Mouse (Mus musculus): ENCODE data around the gene Gpam. TPM values are rescaled to one million over a fixed set of nuclear protein-coding genes. Genes with fewer than 3 reads are reported as not detected.

Gene Gpam
- total and polyA plus RNA-seq, 3 experiments, result 8.8 to 12.5 (median 12.3) TPM

DNA sequence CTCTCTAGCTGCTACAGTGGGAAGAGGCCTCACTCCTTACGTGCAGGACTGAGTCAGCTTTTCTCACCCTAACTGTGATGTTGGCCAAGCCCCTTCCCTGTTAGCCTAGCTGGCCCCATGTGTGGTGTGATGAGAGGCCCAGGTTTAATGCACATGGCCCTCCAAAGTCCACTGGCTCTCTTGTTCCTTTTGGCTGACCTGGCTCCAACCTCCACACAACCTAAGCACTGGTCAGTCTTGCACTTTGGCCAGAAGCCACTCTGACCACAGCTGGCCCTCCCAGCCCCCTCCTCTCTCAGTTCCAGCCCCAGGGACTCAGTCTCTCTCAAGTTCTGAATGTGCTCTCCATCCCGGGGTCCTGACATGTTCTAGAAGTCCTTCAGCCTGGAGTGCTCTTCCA, 18.1 kb upstream of the Gpam start:
- H3K79me2 ChIP-seq (replicated peaks; ENCODE audit: control insufficient read depth, extremely low read depth, insufficient read depth, poor library complexity, severe bottlenecking), result no peaks in the 10 kb centered on the region
- no peak overlapping the region for H3K9ac ChIP-seq (ENCODE audit: insufficient read depth, low read depth)
- in situ Hi-C loops (cut with MboI; ENCODE audit: low pct_ligation_motif_present, low pct_unique_long_range_greater_than_20kb, low sequenced_read_pairs) (no loop called here), dilution Hi-C loops (cut with MboI; ENCODE audit: extremely low pct_ligation_motif_present, extremely low pct_unique_long_range_greater_than_20kb, low sequenced_read_pairs) (no loop called here)
- H3K4me2 ChIP-seq (ENCODE audit: insufficient read depth, low read depth, poor library complexity, severe bottlenecking), result no peak overlapping the region
- no peaks in the 10 kb centered on the region for H3K27me3 ChIP-seq (replicated peaks)
- no peak overlapping the region for H3K4me3 ChIP-seq (replicated peaks in 1 of 3; ENCODE audit: low read depth in 2 of 3, low read length in 2 of 3, poor library complexity in 1 of 3)
- no peak for DNase-seq (ENCODE audit: extremely low read depth)
- H3K4me1 ChIP-seq (ENCODE audit: control insufficient read depth in 1 of 2, insufficient read depth in 2 of 2), result peaks cover 0 to 23% of the 10 kb centered on the region in 2 experiments; a peak in 2 of 4 replicates
- H3K9me3 ChIP-seq (replicated peaks; ENCODE audit: low read length), result peaks cover 3% of the 10 kb centered on the region
- H3K27ac ChIP-seq (ENCODE audit: insufficient read depth, low read depth), result no peak overlapping the region
- TF ChIP-seq USF2 (conservative IDR thresholded peaks at IDR 0.05; ENCODE audit: low read depth, low read length), result no peak
- TF ChIP-seq UBTF (IDR thresholded peaks at IDR 0.05; ENCODE audit: low read depth, low read length), result no peak
- TF ChIP-seq MXI1 (IDR thresholded peaks at IDR 0.05; ENCODE audit: low read depth, low read length), result no peak
- no peak for TF ChIP-seq KAT2A (IDR thresholded peaks at IDR 0.05; ENCODE audit: insufficient replicate concordance, low read length)
- TF ChIP-seq CHD2 (IDR thresholded peaks at IDR 0.05; ENCODE audit: low read length), result no peak
- TF ChIP-seq ZKSCAN1 (IDR thresholded peaks at IDR 0.05; ENCODE audit: borderline replicate concordance, low read depth, low read length), result no peak
- TF ChIP-seq ZMIZ1 (IDR thresholded peaks at IDR 0.05; ENCODE audit: low read depth, low read length), result no peak
- no peak for TF ChIP-seq TBP (conservative IDR thresholded peaks at IDR 0.05; ENCODE audit: low read depth, low read length)
- TF ChIP-seq TCF12 (IDR thresholded peaks at IDR 0.05; ENCODE audit: low read depth, low read length), result no peak
- no peak for TF ChIP-seq ETS1 (conservative IDR thresholded peaks at IDR 0.05; ENCODE audit: low read depth, low read length)
- no peak for TF ChIP-seq MAZ (IDR thresholded peaks at IDR 0.05; ENCODE audit: low read depth, low read length)
- no peak for TF ChIP-seq POLR2A (IDR thresholded peaks at IDR 0.05; ENCODE audit: low read depth, low read length)
- TF ChIP-seq USF1 (IDR thresholded peaks at IDR 0.05; ENCODE audit: low read depth, low read length), result no peak
- no peak for TF ChIP-seq IRF4 (IDR thresholded peaks at IDR 0.05; ENCODE audit: low read depth, low read length)
- TF ChIP-seq SIN3A (IDR thresholded peaks at IDR 0.05; ENCODE audit: low read length), result no peak
- TF ChIP-seq RAD21 (IDR thresholded peaks at IDR 0.05; ENCODE audit: low read depth, low read length), result no peak
- no peak for TF ChIP-seq SMC3 (IDR thresholded peaks at IDR 0.05; ENCODE audit: low read depth, low read length)
- H3K36me3 ChIP-seq (replicated peaks in 1 of 2; ENCODE audit: control insufficient read depth in 1 of 2, insufficient read depth in 1 of 2, low read length in 1 of 2), result no peaks in the 10 kb centered on the region

GRCm38 (mm10) chr19:55144691-55145090, 17.7 kb upstream of the Gpam start:
- dilution Hi-C loops (cut with MboI; ENCODE audit: extremely low pct_ligation_motif_present, extremely low pct_unique_long_range_greater_than_20kb, low sequenced_read_pairs), result no loop called here
- TF ChIP-seq USF2 (conservative IDR thresholded peaks at IDR 0.05; ENCODE audit: low read depth, low read length), result no peak
- TF ChIP-seq UBTF (IDR thresholded peaks at IDR 0.05; ENCODE audit: low read depth, low read length), result no peak
- TF ChIP-seq USF1 (IDR thresholded peaks at IDR 0.05; ENCODE audit: low read depth, low read length), result no peak
- no peak for TF ChIP-seq CTCF (conservative IDR thresholded peaks at IDR 0.05 in 1 of 2, IDR thresholded peaks at IDR 0.05 in 1 of 2; ENCODE audit: low read depth in 2 of 2, low read length in 2 of 2)
- no peak for TF ChIP-seq E2F4 (IDR thresholded peaks at IDR 0.05; ENCODE audit: insufficient replicate concordance, low read depth, low read length)

More at GRCm38 (mm10) chr19:55144691-55145090, 17.7 kb upstream of the Gpam start:
- no peak for DNase-seq (ENCODE audit: extremely low read depth)
- no peaks in the 10 kb centered on the region for H3K27me3 ChIP-seq (replicated peaks)
- H3K4me1 ChIP-seq (ENCODE audit: control insufficient read depth in 1 of 2, insufficient read depth in 2 of 2), result peaks cover 0 to 23% of the 10 kb centered on the region in 2 experiments; a peak in 2 of 4 replicates
- H3K4me3 ChIP-seq (replicated peaks in 1 of 3; ENCODE audit: low read depth in 2 of 3, low read length in 2 of 3, poor library complexity in 1 of 3), result no peak overlapping the region
- H3K9me3 ChIP-seq (replicated peaks; ENCODE audit: low read length), result peaks cover 2% of the 10 kb centered on the region
- no peak overlapping the region for H3K4me2 ChIP-seq (ENCODE audit: insufficient read depth, low read depth, poor library complexity, severe bottlenecking)
- in situ Hi-C loops (cut with MboI; ENCODE audit: low pct_ligation_motif_present, low pct_unique_long_range_greater_than_20kb, low sequenced_read_pairs), result no loop called here
- H3K9ac ChIP-seq (ENCODE audit: insufficient read depth, low read depth), result no peak overlapping the region
- H3K36me3 ChIP-seq (replicated peaks in 1 of 2; ENCODE audit: control insufficient read depth in 1 of 2, insufficient read depth in 1 of 2, low read length in 1 of 2), result no peaks in the 10 kb centered on the region
- no peak overlapping the region for H3K27ac ChIP-seq (ENCODE audit: insufficient read depth, low read depth)
- H3K79me2 ChIP-seq (replicated peaks; ENCODE audit: control insufficient read depth, extremely low read depth, insufficient read depth, poor library complexity, severe bottlenecking), result no peaks in the 10 kb centered on the region
